Mouse (Mus musculus): ENCODE data around the gene Snap29.

Gene Snap29

GRCm38 (mm10) chr16:17405736-17406443, at the start of gene Snap29, which contains the start of gene Pi4ka:
TSS of gene Snap29 (plus strand) at chr16:17405986.
TSS of gene Pi4ka (minus strand) at chr16:17406314.
- DNase-seq (ENCODE audit: low spot score), result peak; percentile 99

- no peak for DNase-seq (ENCODE audit: low spot score)
Observed at GRCm38 (mm10) chr16:17356031-17356430, 49.8 kb upstream of the Snap29 start.

- DNase-seq (ENCODE audit: low spot score), result no peak
Observed at GRCm38 (mm10) chr16:17358787-17359186, 47.0 kb upstream of the Snap29 start.

- no peak for DNase-seq (ENCODE audit: low spot score)
Observed at GRCm38 (mm10) chr16:17382306-17382705, 23.5 kb upstream of the Snap29 start.

GRCm38 (mm10) chr16:17383594-17384326, 22.0 kb upstream of the Snap29 start:
- no peak for DNase-seq (ENCODE audit: low spot score)

- no peak for DNase-seq (ENCODE audit: low spot score)
Observed at GRCm38 (mm10) chr16:17392784-17393183, 13.0 kb upstream of the Snap29 start.

GRCm38 (mm10) chr16:17402855-17403254, 2.9 kb upstream of the Snap29 start:
- DNase-seq (ENCODE audit: low spot score), result no peak

GRCm38 (mm10) chr16:17405271-17405696, 502 bp upstream of the Snap29 start:
- DNase-seq (ENCODE audit: low spot score), result peak; percentile 67

GRCm38 (mm10) chr16:17406512-17407231, 886 bp downstream of the Snap29 start:
- DNase-seq (ENCODE audit: low spot score), result no peak

- DNase-seq (ENCODE audit: low spot score), result no peak
Observed at GRCm38 (mm10) chr16:17409046-17409445, 3.3 kb downstream of the Snap29 start.

GRCm38 (mm10) chr16:17410209-17410608, 4.4 kb downstream of the Snap29 start:
- DNase-seq (ENCODE audit: low spot score), result no peak

- no peak for DNase-seq (ENCODE audit: low spot score)
Observed at GRCm38 (mm10) chr16:17423021-17423420, 17.2 kb downstream of the Snap29 start.

GRCm38 (mm10) chr16:17432576-17432975, 26.8 kb downstream of the Snap29 start:
- DNase-seq (ENCODE audit: low spot score), result no peak

GRCm38 (mm10) chr16:17451541-17452372, 46.0 kb downstream of the Snap29 start, which contains the start of gene Crkl:
TSS of gene Crkl (plus strand) at chr16:17451987.
- DNase-seq (ENCODE audit: low spot score), result peak; percentile 97

GRCm38 (mm10) chr16:17452373-17452715, 46.6 kb downstream of the Snap29 start:
- DNase-seq (ENCODE audit: low spot score), result peak; percentile 29

GRCm38 (mm10) chr16:17456901-17457300, 51.1 kb downstream of the Snap29 start:
- DNase-seq (ENCODE audit: low spot score), result no peak

- no peak for DNase-seq (ENCODE audit: low spot score)
Observed at GRCm38 (mm10) chr16:17460254-17460653, 54.5 kb downstream of the Snap29 start.

GRCm38 (mm10) chr16:17461596-17461995, 55.8 kb downstream of the Snap29 start:
- DNase-seq (ENCODE audit: low spot score), result no peak

GRCm38 (mm10) chr16:17463184-17463583, 57.4 kb downstream of the Snap29 start:
- no peak for DNase-seq (ENCODE audit: low spot score)

GRCm38 (mm10) chr16:17466875-17467663, 61.3 kb downstream of the Snap29 start:
- no peak for DNase-seq (ENCODE audit: low spot score)

- DNase-seq (ENCODE audit: low spot score), result no peak
Observed at GRCm38 (mm10) chr16:17472498-17472897, 66.7 kb downstream of the Snap29 start.
